Mouse (Mus musculus): Measurements from ENCODE around the gene Zdhhc14.

DNA sequence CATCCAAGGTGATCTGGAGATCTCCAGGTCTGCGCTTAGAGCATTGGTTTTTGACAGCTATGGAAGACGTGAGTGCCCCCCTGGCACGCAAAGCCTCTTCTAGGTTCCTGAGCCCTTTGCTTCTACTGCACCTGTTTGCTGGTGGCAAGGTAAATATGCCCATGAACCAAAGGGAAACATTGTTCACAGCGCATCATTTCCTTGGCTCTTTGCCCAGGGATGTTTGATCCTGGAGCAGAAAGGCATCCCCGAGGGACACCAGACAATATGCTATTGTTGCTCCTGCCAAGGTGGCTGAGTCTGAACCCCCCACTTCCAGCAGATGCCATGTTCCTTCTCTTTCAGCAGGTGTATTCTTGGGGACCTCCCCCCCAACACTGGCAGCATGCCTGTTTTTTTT lies 61.2 kb downstream of the Zdhhc14 start:
- TF ChIP-seq CTCF (IDR thresholded peaks at IDR 0.05; ENCODE audit: low read depth) (no peak), EP300 (optimal IDR thresholded peaks at IDR 0.05) (no peak)
